Mouse (Mus musculus) Patski (cell line): ENCODE data around the gene Smndc1. TPM values are rescaled to one million over a fixed set of nuclear protein-coding genes. Genes with fewer than 3 reads are reported as not detected.
A peak's percentile ranks its signal among the peaks of the same experiment; 100 is the strongest.

Experiments used
- ATAC-seq: fragments of 100-300 bp; one replicate; pipeline ENCODE4 v1.8.0; 2021
- CTCF ChIA-PET: fragments of 350-600 bp; sonication (Branson Sonifier 250); formaldehyde crosslinking; loops from one replicate; lab custom pipeline; 2022; ENCODE audit warnings: inconsistent platforms; lab: Charles Lee
- POLR2A ChIA-PET: fragments of 350-600 bp; sonication (Branson Sonifier 250); formaldehyde crosslinking; loops from one replicate; lab custom pipeline; 2022; ENCODE audit warnings: antibody characterized with exemption, inconsistent platforms; lab: Charles Lee
- DNase-seq: peaks from one replicate; pipeline ENCODE4 v3.0.0-alpha.2; 2011; ENCODE audit warnings: low read depth, low spot score
- H3K27me3 ChIP-seq: fragments of 371-371 bp; one replicate; pipeline ENCODE4 v1.5.1; 2021
- CTCF ChIP-seq: fragments of 100-300 bp; IDR thresholded peaks from one replicate; pipeline ENCODE4 v1.5.1; 2021
- in situ Hi-C: fragments of 300-500 bp; cut with MboI; formaldehyde crosslinking; loops from 3 replicates; pipeline ENCODE4 v1.11.1; 2018; ENCODE audit warnings: low pct_unique_long_range_greater_than_20kb, mixed read lengths
- polyA plus RNA-seq: library from polyadenylated mRNA; unstranded; gene quantifications from one replicate; pipeline ENCODE4 v1.2.3, GENCODE M21; 2021

The Smndc1 gene
- 59.3 TPM for polyA plus RNA-seq

DNA sequence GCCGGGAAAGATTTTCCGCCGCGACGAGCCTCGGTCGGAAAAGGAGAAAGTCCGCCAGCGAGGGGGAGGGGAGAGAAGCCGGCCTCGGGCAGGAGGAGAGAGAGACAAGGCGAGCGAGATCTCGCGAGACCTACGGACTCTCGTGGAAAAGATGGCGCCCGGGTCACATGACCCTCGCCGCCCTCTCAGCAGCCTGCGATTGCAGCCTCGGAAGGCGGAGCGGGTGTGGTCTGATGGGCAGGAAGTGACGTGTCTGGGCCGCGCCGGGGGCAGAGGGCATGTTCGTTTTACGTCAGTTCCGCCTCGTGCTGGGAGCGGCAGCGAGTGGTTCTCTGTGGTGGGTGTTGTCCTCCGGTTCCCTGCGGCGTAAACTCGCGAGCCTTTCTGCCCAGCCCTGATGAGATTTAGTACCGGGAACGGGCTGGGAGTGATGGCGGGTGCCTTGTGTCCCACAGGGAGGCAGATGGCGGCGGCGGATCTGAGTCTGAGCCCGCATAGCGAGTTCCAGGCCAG, at the start of gene Smndc1:
TSS of gene Smndc1 (minus strand) at position 84 of the 513 bp plus-strand sequence.
- ChIA-PET POLR2A (no interaction called here), CTCF (no interaction called here)
- no peaks in the 10 kb centered on the region for H3K27me3 ChIP-seq
- ATAC-seq (peak; percentile 97), DNase-seq (peak; percentile 94)
- in situ Hi-C loops, result loop anchor here (5.0 to 25.0 kb wide), 3 partner anchors 252 to 547 kb away; partner anchors contain the start of genes Bbip1 and Shoc2
- no peak for TF ChIP-seq CTCF

GRCm38 (mm10) chr19:53439340-53439739, 49.0 kb upstream of the Smndc1 start:
- no peaks in the 10 kb centered on the region for H3K27me3 ChIP-seq
- ChIA-PET CTCF (interaction anchor here (1.4 kb wide), 1 partner anchor 11 kb away, joined by 3 read pairs; no protein-coding TSS in a partner anchor), POLR2A (interaction anchor here (0.6 kb wide), 1 partner anchor 20 kb away, joined by 3 read pairs; no protein-coding TSS in a partner anchor)
- in situ Hi-C loops, result no loop called here
- ATAC-seq (no peak), DNase-seq (no peak)
- TF ChIP-seq CTCF, result no peak

DNA sequence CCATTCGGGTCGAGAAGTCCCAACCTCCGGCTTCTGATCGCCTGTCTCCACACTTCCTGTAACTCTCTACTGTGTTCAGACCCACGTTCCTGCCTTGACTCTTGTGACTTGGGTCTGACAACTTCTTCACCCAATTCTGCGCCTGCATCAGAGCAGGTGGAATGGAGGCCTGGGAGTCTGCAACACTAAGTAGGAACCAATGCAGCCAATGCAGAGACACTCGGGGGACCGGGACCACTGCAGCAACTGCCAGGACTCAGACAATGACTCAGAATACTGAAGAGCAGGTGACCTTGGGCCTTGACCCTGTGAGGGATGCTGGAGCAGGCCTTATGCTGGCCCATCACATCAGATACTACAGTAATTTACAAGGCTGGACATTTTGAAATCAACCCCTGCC, 47.6 kb upstream of the Smndc1 start:
- no peak for DNase-seq
- ChIA-PET POLR2A (interaction anchor here (1.0 kb wide), 1 partner anchor 9 kb away, joined by 4 read pairs; no protein-coding TSS in a partner anchor), CTCF (no interaction called here)
- no peak for TF ChIP-seq CTCF
- in situ Hi-C loops, result no loop called here
- H3K27me3 ChIP-seq, result no peaks in the 10 kb centered on the region
- ATAC-seq, result no peak

DNA sequence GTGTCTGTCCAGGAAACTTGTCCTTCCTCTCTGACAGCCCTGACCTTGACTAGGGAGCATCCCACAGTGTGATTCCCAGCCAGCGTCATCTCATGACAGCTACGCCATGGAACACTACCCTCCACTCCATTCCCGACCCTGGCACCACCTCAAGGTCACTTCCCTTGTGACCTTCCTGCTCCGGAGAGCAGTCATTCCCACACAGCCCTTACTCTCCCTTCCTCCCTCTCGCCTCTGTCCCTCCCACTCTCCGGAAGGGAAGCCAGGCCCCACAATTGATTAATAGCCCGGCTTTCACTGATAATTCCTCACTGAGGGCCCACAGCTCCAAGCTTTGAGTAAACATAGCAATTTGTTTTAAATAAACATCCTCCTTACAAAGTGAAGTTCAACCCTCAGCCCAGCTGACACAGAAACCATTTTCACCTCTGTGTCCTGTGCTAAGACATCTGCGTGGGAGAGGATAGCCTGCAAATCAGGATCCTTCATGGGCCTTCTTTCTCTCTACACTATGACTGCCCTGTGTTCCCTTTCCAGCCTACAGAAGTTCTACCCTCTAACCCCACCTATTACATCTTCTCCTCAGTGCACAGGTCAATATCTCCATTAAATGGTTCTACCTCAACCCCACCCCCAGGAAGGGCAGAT, 47.1 kb upstream of the Smndc1 start:
- no peak for ATAC-seq
- no peaks in the 10 kb centered on the region for H3K27me3 ChIP-seq
- CTCF ChIA-PET, result no interaction called here
- no peak for DNase-seq
- POLR2A ChIA-PET, result interaction anchor here (1.0 kb wide), 1 partner anchor 9 kb away, joined by 4 read pairs; no protein-coding TSS in a partner anchor
- in situ Hi-C loops, result no loop called here
- TF ChIP-seq CTCF, result no peak

DNA sequence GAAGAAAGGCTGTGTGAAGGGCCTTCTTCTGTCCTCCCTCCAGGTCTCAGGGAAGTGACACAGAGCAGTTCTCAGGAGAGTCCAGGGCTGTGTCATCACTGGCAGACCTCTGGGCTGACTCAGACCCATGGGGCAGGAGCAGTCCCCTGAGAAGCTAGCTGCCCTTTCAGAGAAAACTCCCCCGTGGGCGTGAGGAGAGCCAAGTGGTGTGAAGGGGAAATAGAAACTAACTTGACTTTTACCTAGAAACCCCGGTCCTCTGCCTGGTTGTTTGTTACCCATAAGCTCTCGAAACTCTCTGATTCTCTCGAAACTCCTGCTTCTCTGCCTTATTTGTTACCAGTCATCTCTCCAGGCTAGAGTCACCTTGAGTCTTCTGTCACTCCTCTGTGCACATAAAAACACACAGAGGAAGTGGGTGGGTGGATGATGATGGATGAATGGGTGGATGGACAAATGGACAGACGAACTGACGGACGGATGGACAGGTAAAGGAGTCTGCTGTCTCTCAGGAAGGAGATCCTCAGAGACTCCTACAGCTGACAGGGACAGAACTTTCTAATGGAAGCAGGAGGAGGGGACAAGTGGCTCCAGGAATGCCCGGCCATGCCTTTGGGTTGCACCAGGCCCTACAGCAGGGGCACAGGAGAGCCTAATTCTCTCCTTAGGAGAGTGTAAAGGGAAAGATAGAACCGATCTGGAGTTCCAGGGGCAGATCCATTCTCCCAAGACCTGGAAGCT, 43.7 kb upstream of the Smndc1 start:
- ATAC-seq (peak; percentile 61), DNase-seq (no peak)
- no peak for TF ChIP-seq CTCF
- ChIA-PET POLR2A (no interaction called here), CTCF (interaction anchor here (0.6 kb wide), 1 partner anchor 16 kb away, joined by 3 read pairs; no protein-coding TSS in a partner anchor)
- H3K27me3 ChIP-seq, result no peaks in the 10 kb centered on the region
- in situ Hi-C loops, result no loop called here

DNA sequence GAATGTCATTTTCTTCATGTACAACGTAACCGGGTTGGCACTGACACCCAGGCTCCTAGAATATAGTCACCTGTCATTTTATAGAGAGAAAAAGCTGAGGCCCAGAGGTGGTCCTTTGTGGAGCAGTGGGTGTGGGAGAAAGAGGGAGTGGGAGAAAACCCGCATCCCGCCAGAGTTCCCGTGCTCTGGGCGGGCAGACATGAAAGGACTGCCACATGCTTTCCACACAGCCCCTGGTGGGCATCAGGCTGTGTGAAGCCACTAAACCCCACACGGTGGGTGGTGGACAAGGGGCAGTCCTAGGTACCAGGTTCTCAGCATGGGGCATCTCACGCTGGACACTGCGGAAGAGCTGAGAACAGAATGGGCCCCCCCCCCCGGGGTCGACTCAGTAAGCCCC, 40.6 kb upstream of the Smndc1 start:
- ChIA-PET POLR2A (no interaction called here), CTCF (no interaction called here)
- no peaks in the 10 kb centered on the region for H3K27me3 ChIP-seq
- ATAC-seq (no peak), DNase-seq (no peak)
- TF ChIP-seq CTCF, result no peak
- in situ Hi-C loops, result no loop called here

- in situ Hi-C loops, result no loop called here
- DNase-seq, result no peak
- ChIA-PET CTCF (no interaction called here), POLR2A (no interaction called here)
- no peak for TF ChIP-seq CTCF
- no peaks in the 10 kb centered on the region for H3K27me3 ChIP-seq
- ATAC-seq, result no peak
Measured at GRCm38 (mm10) chr19:53430356-53430755, 40.0 kb upstream of the Smndc1 start.

- ChIA-PET POLR2A (interaction anchor here (0.6 kb wide), 1 partner anchor 100 kb away, joined by 3 read pairs; no protein-coding TSS in a partner anchor), CTCF (interaction anchor here (1.6 to 2.0 kb wide), 3 partner anchors 8 to 20 kb away, joined by 3 to 8 read pairs (median 6); no protein-coding TSS in a partner anchor)
- ATAC-seq (no peak), DNase-seq (no peak)
- TF ChIP-seq CTCF, result no peak
- no peaks in the 10 kb centered on the region for H3K27me3 ChIP-seq
- in situ Hi-C loops, result no loop called here
Measured at GRCm38 (mm10) chr19:53427817-53428216, 37.4 kb upstream of the Smndc1 start.

DNA sequence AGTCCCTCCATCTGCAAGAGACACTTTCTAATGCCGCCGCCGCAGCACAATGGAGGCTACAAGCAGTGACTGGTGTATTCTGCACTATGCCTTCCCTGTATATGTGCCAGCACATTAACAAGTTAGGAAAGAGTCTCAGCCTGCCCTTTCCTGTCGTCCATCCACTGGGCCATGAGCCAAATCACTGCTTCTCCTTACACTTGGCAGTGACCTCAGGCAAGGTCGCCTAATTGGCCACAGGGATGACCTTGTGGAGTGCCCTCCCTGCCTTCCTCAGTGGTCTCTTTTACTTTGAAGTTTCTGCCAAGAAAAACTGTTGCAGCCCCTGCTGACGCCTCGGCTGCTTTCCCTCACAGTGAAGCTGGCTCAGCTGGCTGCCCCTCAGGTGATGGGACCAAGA, 37.0 kb upstream of the Smndc1 start:
- no peak for DNase-seq
- ChIA-PET CTCF (interaction anchor here (2.0 kb wide), 1 partner anchor 21 kb away, joined by 8 read pairs; no protein-coding TSS in a partner anchor), POLR2A (no interaction called here)
- in situ Hi-C loops, result no loop called here
- no peak for TF ChIP-seq CTCF
- no peak for ATAC-seq
- no peaks in the 10 kb centered on the region for H3K27me3 ChIP-seq

DNA sequence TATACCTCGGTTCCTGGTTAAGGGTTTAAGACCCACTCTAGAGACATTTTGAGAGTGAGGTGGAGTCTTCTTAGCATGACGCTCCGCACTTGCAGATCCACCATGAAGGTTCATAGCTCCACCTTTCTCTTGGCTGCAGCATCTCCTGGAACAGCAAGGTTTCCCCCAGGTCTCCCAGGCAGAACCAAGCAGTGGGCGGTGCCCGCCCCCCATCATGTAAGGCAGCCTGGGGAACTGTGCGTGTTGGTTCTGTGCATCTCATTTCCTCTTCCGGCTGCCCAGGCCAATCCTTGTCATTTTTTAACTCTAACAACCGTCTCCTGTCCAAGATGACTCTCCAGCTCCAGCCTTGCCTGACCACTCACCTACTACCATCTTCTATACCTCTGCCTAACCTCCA, 35.4 kb upstream of the Smndc1 start:
- no peak for DNase-seq
- POLR2A ChIA-PET, result interaction anchor here (0.9 kb wide), 1 partner anchor 103 kb away, joined by 4 read pairs; the partner anchor contains the start of gene Dusp5
- in situ Hi-C loops, result no loop called here
- CTCF ChIA-PET, result interaction anchor here (1.6 kb wide), 1 partner anchor 22 kb away, joined by 4 read pairs; no protein-coding TSS in a partner anchor
- no peak for ATAC-seq
- no peaks in the 10 kb centered on the region for H3K27me3 ChIP-seq
- no peak for TF ChIP-seq CTCF
